Mouse (Mus musculus): Measurements from ENCODE around the gene Trim27. TPM values are rescaled to one million over a fixed set of nuclear protein-coding genes. Genes with fewer than 3 reads are reported as not detected.

Trim27 gene
- total RNA-seq (2022), result 10 to 100 TPM; 17.7 to 20.3 (median 19.3) TPM

DNA sequence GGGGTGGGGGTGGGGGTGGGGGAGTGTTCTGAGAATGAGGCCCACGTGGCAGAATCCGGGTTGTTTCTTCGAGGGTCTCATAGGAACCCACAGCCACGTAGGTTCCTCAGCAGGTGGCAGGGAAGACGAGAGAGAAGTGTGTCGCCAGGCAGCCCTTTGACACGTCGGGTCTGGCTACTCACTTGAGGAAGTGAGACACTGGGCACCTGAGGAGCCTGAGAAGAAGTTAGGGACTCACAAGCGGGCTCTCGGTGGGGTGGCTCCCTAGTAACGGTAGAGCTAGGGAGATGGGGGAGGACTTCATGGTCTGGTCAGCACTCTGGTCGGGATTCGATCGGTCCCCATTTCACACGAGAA lies at the start of gene Trim27:
Gene Trim27 (plus strand): TSS at position 79 of the 357 bp plus-strand sequence.
- DNase-seq (ENCODE audit: low spot score), result no peak

DNA sequence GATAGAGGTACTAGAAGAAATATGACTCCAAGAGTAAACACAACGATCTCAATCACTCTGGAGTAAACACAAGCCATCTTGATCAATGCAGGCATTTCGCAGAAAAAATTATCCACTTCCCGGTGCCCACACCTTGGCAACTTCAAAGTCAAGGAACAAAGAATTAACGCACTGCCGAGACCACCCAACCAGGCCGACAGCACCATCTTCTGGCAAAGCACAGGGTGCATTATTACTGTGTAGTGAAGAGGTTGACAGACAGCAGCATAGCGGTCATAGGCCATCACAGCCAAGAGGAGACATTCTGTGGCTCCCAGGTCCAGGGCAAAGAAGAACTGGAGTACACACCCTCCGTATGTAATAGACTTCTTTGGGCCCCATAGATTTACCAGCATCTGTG lies 36.8 kb upstream of the Trim27 start:
- no peak for DNase-seq (ENCODE audit: low spot score)

DNA sequence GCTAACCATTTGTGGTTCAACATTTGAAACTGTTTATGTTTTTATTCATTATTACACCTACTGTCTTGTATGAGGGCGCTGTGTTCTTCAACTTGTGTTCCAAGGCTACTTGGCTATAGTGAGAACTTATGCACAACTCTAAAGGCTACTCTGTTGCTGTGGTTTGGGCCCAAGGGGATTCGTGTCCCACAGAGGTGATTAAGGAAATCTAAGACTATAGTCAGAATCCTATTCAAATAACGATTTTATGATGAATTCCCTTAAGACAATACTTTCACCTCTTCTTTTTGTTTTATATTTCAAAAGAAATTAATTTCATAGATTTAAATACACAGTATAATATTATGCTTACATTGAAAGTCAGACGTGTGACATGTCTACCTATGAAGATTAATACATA lies 33.5 kb upstream of the Trim27 start, which contains the start of gene Olfr1368:
Gene Olfr1368 (minus strand): TSS at position 101 of the 400 bp plus-strand sequence.
- DNase-seq (ENCODE audit: low spot score), result no peak

DNA sequence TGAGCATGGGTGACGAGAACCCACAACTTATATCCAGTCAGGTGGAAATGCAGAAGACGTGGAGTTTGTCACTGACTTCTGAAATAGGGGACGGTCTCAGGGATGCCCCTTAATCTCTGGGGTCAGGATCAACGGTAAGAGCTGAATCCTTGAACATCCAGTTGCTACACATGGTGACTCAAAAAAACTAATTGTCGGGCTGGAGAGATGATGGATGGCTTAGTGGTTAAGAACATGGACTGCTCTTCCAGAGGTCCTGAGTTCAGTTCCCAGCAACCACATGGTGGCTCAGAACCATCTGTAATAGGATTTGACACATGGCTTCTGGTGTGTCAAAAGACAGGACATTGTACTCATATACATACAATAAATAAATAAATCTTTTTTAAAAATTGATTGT lies 23.4 kb upstream of the Trim27 start:
- no peak for DNase-seq (ENCODE audit: low spot score)

DNA sequence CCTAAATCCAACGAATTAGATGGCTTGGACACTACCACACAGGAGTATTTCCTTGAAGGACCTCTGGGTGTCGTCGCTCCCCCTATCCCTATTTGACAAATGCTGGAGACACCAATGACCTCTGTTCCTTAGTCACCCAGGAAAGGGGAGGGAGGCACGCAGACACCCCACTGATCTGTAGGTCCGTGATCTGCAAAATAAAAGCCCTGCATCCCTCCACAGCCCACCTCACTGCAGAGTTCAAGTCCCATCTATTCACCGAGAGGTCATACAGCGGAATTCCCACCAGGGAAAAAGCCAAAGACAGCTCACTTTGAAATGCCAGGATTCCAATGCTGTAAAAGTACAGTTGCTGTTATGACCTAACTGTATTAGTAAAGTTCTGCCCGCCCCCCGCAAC lies 21.2 kb upstream of the Trim27 start:
- DNase-seq (ENCODE audit: low spot score), result no peak

DNA sequence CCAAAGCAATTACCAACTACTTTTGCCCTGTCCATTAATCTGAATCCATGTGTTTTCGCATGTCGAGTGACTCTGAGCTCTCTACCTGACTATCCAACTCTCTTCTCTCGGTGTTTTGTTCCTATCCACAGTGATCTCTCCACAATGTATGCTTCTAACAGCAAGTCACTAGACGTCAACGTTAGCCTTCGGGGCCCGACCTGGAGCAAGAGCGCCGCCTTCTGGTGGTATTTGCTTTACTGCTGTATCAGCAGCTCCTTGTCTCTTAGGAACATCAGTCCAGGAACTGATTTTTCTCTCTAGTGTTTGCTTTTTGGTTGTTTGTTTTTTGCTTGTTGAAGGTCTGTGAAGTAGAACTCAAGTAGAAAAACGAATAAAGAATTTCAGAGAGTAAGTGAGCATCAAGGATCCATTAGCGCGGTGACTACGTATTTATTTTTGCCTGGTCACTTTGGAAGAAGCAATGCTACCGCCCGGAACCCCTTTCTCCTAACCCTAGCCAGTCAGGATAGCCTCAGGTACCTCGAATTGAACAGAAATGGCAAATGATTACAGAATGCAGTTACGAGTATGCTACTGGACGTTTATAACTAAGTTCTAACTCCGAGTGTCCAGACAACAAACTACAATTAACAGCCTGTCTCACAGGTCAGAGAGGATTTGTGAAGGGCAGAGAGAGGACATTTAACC lies 20.3 kb upstream of the Trim27 start:
- peak; percentile 88 for DNase-seq (ENCODE audit: low spot score)

DNA sequence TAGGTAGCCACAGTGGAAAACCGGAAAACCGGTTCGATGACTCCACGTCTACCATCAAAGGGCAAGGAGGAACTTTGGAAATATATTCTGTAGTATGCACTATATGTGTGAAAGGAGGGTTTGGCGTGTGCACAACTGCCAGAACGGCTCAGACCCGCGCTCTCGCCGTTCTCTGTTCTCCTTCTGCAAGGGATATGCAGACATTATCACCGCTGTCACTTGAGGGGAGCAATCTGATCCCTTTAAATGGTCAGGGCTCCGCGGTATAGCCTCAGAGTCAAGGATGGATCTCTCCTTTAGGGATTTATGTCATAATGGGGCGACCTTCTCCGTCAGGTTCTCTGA lies 19.8 kb upstream of the Trim27 start:
- no peak for DNase-seq (ENCODE audit: low spot score)

DNA sequence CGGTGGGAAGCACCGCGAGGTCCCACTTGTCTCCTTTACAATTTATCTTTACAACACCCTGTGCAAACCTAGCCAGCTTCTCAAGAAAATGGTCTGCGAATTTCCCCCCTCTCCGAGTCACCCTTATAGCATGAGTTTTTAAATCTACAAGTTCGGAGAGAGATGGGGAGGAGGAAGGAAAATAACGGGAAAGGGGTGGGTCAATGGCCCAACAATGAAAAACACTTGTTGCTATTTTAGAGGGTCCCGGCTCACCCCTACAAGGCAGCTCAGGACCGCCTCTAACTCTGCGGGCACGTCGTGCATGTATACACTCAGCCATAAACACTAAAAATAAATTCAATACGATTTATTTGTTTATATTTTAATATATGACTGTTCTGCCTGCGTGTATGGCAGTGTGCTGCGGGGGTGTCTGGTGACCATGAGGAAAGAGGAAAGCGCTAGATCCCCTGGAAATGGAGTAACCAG lies 19.2 kb upstream of the Trim27 start:
- peak; percentile 38 for DNase-seq (ENCODE audit: low spot score)

DNA sequence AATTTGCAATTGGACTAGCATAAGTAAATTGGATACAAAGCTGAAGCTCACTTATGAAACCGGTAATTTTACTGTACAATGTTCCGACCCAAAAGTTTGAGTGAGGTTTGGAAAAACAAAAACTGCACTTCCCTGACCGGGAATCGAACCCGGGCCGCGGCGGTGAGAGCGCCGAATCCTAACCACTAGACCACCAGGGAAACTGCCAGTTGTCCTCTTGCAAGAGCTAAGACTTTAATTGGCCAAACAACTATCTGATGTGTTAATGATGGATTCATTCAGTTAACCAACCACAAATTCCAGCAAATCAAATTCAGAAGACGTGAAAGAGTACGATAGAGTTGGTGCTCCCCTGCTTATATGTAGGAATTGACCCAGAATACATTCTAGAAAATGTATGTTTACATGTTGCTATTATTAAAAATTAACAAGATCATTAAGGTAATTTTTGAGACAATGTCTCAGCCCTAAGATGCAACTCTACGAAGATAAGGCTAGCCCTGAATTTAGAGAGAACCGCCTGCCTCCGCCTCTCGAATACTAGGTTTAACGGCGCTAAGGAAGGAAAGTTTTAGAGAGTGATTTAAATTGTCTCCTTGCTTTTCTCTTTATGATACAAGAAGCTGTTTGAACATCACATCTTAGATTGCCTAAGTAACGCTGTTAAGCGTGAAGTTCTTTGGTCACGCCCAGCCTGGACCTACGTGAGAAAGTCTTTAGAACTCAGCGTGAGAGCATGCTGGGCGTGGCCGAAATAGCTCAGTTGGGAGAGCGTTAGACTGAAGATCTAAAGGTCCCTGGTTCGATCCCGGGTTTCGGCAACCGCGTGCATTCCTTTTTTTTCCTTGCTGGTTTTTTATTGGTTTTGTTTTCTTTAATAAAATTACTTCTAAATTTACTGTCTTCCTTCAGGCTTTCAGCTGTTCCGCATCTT lies 18.3 kb upstream of the Trim27 start:
- peak; percentile 95 for DNase-seq (ENCODE audit: low spot score)

DNA sequence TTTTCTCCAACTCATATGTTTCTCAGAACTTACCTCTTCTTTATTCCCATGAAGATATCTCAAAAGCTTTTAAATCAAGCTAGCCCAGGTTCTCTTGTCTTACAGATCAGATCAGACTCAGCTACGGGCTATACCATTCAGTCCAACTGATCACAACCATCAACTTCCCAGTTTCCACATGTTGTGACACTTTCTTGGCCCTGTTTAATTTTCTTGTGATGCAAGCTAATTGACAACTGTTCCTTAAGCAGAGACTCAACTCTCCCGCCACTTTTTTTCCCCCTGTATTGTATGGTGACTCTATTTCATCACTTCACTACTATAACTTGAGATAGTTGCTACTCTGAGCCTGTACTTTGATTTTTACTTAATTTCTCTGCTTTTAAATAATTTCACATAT lies 17.7 kb upstream of the Trim27 start:
- DNase-seq (ENCODE audit: low spot score), result no peak

DNA sequence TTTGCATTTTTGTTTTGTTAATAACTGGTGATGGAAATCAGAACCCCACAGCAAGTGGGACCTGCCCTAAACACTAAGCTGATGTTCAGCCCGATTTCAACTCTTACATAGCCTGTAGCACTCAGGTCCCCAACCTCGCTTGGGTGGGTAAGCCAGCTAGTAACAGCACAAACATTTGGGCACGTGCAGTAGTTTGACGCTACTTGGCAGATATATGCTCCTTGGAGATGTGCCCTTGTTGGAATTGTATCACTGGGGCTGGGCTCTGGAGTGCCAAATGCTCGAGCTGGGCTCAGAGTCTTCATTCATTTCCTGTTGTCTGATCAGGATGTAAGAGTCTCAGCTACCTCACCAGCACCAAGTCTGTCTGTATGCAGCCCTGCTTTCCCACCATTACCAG lies 16.7 kb upstream of the Trim27 start:
- DNase-seq (ENCODE audit: low spot score), result no peak

DNA sequence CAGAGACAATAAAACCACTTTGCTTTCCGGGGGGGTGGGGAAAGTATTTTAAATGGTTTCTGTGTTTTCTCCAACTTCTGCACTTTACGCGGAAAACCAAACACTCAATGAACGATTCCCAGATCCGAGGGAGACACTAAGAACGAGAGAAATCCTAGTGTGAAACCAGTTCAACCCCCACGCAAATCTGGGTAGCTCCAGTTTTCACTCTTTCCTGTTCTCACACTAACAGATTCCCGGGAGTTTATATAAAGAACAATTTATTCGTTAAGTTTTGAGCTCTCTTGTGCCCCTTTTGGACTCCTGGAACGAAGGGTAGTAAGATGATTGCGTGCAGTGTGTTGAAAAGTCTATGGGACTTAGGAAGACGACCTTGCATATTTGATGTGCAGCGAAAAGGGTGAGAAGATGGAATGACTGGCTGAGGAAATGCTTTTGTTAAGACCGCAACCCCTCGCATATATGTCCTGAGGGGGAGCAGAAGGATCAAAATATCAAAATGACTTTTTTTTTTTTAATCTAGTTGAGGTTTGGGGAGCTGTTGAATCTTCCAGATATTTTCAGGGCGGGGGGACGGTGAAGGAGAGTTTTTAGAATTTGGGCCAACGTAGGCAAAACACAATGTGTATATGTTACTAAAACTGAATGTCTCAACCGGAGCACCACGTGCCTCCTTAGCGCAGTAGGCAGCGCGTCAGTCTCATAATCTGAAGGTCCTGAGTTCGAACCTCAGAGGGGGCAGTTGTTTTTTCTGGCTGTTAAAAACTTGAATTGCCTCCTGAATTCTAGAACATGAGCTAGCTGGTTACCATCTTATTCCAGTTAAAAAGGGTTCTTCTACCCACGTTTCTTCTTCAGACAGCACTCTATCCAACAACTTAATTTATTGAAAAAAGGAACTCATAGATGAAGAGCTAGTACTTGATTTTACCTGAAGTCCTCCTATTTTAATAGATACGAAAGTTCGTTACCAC lies 12.0 kb upstream of the Trim27 start:
- peak; percentile 87 for DNase-seq (ENCODE audit: low spot score)

DNA sequence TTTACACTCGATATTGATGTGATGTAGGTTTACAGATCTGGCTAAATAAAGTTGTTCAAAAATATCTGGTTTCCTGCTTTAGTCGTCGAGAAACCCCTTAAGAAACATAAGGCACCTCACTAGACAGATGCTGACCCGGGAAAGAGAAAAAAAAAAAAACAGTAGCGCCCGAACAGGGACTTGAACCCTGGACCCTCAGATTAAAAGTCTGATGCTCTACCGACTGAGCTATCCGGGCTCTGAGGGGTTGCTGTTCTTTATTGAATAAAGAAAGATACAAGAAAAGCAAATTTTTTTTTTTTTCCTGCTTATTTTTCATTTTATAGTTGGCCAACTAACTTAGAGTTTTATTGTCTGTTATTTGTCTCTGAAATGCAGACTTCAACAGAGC lies 11.3 kb upstream of the Trim27 start:
- peak; percentile 56 for DNase-seq (ENCODE audit: low spot score)

DNA sequence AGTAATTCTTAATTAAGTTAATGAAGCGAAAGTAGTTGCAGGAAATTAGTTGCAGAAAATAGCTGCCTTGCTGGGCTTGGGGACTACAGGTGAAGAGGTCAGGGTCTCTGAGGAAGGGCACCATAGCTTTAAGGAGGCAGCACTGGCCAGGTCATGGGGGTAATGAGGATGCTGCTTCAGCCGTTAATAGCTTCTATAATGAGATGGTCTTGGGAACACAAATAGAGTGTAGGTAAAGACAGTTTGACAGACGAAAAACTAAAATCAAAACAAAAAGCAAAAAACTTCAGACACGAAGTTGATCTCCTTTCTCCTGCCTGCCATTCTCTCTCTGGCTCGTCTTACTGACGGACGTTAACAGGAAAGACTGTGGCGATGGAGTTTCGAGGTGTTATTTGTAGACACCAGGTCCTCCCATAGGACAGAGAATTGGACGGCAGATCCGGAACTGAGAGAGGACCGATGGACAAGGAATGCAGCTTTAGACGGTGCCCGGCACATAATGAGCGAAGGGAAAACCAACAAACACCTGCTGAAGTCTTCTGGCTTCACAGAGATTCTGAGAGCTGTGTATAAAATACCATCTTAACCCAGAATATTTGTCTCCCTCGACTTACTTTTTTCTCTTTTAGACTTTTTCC lies 10.8 kb upstream of the Trim27 start:
- peak; percentile 53 for DNase-seq (ENCODE audit: low spot score)

DNA sequence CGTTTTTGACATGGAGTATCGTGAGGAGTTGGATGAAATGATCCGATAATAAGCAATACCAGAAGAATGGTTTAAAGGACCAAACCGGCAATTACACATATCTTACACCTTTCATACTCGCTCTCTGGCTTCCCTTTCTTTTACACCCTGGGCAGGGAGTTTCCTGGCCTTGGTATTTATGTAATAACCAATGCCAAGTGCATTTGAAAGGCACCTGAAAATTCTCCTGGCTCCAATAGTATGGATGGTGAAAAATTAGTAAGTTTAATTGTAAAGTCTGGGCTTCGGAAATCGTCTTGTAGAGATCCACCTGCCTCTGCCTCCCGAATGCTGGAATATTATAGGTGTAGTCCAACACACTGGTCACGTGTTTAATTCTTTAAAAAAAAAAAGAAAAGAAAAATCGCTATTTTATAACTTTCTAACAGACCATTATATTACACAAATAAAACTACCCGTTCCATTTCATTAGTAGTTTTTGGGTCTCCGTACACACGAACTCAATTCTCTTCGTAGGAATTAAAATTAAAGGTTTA lies 10.1 kb upstream of the Trim27 start:
- DNase-seq (ENCODE audit: low spot score), result no peak

DNA sequence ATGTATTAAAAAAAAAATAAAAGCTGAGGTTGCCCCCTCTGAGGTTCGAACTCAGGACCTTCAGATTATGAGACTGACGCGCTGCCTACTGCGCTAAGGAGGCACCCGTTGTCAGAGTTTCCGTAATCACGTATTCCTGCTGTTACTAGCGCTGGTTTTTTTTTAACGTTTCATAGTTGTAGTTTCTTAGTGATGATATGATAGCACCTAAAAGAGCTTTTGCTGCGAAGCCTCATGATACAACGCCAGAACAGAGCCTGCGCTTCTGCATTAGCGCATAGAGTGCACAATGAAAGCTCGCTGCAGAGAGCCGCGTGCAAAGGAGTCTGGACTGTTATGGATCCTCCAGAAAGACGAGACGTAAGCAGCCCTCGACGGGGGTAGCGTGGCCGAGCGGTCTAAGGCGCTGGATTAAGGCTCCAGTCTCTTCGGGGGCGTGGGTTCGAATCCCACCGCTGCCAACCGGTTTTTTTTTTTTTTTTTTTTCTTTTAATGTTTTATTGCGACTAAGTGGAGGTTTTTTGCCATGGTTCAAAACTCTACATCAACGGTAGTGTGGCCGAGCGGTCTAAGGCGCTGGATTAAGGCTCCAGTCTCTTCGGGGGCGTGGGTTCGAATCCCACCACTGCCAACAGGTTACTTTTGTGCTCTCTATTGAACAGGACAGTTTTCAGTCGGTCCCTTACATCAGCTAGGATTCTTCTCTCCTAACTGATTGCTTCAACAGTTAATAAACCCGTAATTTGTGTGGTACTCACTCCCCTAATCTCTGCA lies 9.4 kb upstream of the Trim27 start:
- peak; percentile 86 for DNase-seq (ENCODE audit: low spot score)

DNA sequence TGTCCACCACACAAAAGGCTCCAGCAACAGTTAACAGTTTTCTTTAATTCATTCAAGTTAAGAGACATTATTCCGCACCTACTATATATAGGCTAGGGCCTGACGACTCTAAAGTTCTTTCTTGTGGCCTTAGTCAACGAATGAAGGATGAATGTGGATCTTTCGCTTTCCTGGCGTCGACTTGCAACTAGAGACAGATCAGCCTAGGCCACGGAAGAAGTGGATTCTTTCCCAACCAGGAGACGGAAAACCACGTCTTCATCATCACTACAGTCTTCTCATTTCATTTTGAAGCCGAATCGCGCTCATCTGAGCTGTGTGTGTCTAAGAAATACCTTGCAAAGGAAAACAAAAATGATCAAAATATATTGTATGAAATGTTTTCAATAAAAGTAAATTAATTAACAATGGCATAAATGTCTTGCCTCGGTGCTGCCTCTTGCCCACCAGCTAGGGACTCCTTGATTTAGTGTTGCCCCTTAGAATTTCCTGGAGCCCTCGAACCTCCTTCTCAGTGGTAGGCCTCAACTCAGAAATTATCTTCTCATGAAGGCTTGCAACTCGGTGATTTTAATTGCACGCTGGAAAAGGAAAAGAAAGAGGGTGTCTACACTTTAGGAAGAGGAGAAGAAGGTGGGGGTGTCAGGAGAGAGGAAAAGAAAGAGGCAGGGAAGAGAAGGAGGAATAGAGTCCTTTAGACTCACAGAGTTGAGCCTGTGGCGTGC lies 8.7 kb upstream of the Trim27 start:
- DNase-seq (ENCODE audit: low spot score), result no peak

DNA sequence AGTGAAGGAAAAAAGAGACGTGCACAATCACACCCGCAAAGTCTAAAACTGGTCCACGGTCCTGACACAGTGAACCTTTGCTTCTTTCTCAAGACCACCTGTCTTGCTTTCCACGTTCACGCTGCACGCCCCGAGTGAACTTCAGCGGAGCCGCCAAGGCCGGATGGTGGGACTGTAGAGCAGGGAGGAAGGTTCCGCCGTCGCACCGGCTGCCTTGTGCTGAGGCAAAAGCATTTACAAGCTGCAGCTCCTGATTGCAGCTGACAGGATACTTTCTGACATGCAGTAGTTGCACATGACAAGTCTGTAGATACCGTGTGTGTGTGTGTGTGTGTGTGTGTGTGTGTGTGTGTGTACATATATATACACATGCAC lies 8.1 kb upstream of the Trim27 start:
- no peak for DNase-seq (ENCODE audit: low spot score)

DNA sequence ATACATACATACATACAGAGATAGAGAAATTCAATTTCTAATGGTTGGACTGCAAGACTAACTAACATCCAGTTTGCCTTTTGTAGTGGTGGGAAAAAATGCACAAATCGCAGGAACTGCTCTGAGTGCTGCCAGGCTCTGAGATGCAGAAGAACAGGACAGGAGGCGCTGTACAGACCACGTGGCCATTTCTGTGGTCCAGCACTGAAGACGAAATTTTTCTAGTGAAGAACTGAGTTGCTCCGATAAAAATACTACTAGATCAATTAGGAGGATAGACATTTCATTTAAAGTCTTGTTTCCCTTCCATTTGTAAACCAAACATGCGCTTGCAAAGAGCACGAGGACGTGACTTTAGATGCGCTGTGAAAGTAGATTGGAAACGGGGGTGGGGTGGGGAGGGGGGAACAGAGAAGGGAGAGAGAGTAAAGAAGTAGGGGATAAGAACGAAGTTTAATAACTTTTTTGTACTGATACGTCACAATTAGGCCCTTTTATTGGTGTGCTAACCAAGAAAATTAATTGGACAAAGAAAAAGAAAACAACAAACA lies 7.6 kb upstream of the Trim27 start:
- DNase-seq (ENCODE audit: low spot score), result no peak
